Mouse (Mus musculus): Measurements from ENCODE around the gene Opa1. TPM values are rescaled to one million over a fixed set of nuclear protein-coding genes. Genes with fewer than 3 reads are reported as not detected.

Opa1 gene
- total RNA-seq, 4 experiments from 2014 or later: 76.1 to 85.5 (median 81.6) TPM

DNA sequence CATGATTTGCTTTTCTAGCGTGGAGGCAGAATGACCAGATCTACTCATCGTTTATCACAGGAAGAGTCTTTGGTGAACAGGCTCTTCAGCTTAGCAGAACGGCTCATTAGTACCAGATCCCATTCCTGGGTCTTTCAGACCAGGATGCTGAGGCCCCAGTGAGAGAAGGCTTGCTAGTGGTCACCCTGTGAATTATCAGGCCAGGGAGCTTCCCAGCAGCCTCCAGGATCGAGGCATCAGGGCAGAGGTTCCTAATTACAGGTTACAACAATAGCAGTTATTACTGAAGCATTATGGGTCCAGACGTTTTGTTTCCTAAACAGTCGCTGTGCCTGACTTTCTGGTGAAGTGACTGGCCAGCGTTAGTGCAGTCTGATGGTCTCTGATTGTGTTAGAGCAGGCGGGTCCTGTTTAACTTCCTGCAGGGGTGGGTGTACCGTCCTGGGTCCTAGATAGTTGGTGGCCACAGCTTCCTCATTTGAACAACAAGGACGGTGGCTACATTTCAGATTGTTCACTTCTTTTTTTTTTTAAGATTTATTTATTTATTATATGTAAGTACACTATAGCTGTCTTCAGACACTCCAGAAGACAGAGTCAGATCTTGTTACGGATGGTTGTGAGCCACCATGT, 110.2 kb downstream of the Opa1 start:
- DNase-seq: no peak

DNA sequence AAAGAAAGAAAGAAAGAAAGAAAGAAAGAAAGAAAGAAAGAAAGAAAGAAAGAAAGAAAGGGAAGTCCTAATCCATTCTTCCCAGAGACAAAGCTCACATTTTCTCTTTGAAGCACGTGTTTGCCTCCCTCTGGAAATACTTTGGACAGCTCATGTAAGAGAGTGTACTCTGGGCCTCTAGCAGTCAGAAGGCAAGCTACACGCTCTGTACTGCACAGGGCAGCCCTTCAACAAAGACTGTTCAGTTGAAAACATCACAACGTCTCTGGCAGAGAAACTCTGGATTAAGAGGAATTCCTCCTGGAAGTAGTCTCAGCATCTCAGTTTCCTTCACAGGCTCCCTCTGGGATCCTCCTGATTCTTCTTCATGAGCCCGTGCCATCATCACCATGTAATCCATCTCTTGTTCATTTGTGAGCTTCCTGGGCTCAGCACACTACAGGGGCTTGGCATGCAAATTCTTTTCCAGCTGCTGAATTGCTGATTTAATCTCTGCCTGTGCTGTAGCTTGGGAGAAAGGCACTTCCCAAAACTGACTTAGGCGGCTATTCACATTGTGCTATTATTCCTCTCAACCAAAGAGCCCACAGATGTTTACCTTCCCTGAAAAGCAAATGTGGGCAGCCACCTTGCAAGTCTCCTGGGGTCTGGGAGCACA, 114.0 kb downstream of the Opa1 start:
- DNase-seq: no peak

DNA sequence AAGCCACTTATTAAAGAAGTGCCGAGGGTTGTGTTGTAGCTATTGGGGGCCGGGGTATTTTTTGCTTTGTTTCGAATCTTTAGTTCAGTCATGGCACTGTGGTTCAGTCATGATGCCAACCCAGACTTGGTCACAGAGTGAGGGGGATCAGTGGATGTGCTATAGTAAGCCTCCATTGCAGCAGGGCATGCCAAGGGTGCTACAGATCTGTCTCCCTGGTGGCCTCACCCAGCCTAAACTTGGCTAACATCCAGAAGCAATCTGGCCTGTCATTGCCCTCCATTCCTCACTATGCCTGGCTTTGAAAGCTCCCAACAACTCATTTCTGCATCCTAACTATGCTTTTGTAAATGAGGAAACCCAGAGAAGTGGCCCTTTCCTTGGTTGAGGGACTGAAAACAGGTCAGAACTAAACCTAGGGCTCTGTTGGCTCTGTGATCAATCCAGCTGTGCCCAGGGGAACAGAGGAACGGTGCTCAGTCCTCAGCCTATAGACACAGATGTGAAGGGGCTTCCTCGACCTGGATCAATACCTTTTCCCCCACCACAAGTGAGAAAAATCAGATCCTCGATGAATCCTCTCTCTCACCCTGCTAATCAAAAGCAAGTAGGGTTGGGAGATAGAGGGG, 114.8 kb downstream of the Opa1 start:
- DNase-seq: no peak

DNA sequence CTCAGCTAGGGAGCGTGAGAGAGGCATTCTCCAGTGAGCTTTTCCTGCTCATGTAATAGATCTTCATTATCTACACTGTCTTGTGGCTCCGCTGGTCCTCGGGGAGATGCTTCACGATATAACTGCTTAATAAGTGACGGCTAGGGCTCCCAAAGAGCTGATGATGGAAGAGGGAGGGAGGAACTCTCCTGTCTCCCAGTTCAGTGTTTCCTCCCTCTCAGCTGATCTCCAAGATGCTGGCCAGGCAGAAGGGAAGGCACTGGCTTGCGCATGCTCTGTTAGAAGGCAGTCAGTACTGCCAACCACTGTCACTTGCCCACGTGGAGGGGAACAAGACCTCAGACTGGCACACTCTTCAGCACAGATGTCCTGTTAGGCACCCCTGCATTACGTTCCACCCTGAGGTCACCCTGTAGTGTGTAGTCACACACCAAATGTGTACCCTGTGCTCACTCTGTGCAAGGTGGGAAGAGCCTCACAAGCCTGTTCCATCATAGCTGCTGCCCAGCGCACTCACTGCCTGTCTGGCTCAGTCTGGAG, 115.4 kb downstream of the Opa1 start:
- DNase-seq: no peak

Other genes starting within 250 kb of the Opa1 start
- gene Atp13a5, start 200.6 kb upstream of the Opa1 start, total RNA-seq (2022): not detected
- gene Atp13a4, start 34.5 kb upstream of the Opa1 start, total RNA-seq (2022): not detected

All from adrenal gland, adult 8-10 months (tissue).